Mouse (Mus musculus): ENCODE data around the gene Pdilt.

Gene Pdilt

GRCm38 (mm10) chr7:119513056-119513455, 10.2 kb downstream of the Pdilt start:
- DNase-seq (ENCODE audit: low read depth in 2 of 2, low spot score in 2 of 2) = no peak

- no peak for DNase-seq (ENCODE audit: low read depth in 2 of 2, low spot score in 2 of 2)
Observed at GRCm38 (mm10) chr7:119511143-119511542, 12.1 kb downstream of the Pdilt start.

DNA sequence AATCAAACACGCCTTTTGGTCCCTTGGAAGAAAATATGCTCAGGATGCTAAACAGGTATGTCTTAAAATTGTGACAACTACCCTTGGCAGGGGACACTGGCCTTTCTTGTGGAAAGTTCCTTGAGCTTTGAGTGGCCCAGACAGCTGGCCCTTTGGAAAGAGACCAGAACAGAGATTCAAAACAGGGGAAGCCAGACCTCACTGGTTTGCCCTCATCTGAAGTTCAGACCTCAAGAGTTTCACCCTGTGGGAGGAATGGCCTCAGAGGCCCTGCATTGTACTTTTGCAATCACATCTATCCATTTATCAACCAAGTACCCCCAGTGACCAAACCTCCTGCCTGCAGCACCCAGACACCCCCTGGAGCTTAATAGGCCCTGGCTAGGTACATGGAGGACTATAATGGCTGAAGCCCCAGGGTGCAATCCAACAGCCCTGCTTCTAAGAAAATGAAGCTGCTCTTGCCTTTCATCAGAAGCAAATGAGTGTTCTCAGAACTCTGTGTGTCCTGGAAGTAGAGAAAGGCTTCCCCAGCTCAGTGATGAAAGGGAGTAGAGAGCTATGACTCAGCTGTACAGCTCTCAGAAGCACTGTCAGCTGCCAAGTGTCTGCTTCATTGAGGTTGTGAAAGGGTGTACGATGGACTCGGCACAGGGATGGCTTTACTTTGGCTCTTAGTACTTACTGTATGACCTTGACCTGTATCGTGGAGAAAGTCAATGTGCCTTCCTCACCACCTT, 33.1 kb downstream of the Pdilt start:
- no peak for DNase-seq (ENCODE audit: low read depth in 2 of 2, low spot score in 2 of 2)

DNA sequence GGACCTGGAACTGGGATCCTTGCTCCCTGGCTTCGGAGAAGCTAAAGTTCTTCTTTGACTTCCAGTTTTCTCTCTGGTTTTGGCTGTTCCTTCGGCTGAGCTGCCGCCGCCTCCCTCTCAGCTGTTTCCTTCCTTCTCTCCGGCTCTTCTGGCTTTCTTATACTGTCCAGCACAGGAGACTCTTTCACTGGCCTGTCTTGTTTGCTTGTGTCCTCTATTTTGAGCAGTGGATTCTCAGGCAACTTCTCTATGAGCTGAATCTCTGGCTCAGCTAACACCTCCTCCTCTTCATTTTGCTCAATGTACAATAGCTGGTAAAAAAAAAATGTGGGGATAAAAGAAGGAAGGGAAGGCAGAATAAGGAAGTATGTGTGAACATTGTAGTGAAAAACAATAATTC, 36.6 kb downstream of the Pdilt start:
- no peak for DNase-seq (ENCODE audit: low read depth in 2 of 2, low spot score in 2 of 2)

- DNase-seq (ENCODE audit: low read depth in 2 of 2, low spot score in 2 of 2) = no peak
Observed at GRCm38 (mm10) chr7:119484154-119484553, 39.1 kb downstream of the Pdilt start.

DNA sequence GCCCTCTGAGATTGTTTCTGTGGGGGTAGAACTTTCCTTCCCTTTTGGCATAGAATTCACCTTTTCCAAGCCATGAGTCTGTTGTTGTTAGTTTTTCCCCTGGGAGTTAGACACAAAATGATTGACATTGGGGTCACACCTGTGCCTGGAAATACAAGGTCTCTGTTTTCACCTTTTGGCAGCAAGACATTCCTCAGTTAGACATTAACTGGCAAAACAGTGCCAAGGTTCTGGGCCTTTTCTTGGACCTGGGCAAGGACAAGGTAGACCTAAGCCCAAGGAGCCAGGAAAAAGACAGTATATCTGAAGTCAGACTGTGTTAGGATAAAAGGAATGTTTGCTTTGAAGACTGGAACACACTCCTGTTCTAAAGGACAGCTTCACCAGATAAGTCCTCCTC, 44.0 kb downstream of the Pdilt start, which contains the start of gene Umod:
Gene Umod, minus strand, starts transcription at position 27 of the 400 bp plus-strand sequence.
- no peak for DNase-seq (ENCODE audit: low read depth in 2 of 2, low spot score in 2 of 2)

- DNase-seq (ENCODE audit: low read depth in 2 of 2, low spot score in 2 of 2) = no peak
Observed at GRCm38 (mm10) chr7:119476500-119477389, 46.5 kb downstream of the Pdilt start.

- DNase-seq (ENCODE audit: low read depth in 2 of 2, low spot score in 2 of 2) = no peak
Observed at GRCm38 (mm10) chr7:119459185-119459584, 64.1 kb downstream of the Pdilt start, which contains the start of gene Gp2. Gene Gp2 (minus strand): TSS chr7:119459285.

DNA sequence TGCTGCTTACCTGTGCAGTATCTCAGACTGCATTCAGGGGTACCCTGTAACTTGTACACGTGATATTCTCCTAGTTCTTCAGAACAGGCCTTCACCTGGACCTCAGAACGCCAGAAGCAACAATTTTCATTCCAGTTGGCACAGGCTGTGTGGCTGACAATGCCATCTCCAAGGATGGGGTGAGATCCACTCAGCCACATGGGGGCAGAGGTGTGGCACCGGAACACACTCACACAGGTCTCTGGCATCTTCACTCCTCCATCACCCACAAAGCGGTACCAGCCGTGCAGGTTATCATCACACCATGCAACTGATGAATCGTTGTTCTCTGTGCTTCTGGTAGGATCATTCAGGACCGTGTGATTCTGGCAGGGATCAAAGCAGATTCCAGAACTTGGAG, 69.1 kb downstream of the Pdilt start:
- DNase-seq (ENCODE audit: low read depth in 2 of 2, low spot score in 2 of 2) = no peak

DNA sequence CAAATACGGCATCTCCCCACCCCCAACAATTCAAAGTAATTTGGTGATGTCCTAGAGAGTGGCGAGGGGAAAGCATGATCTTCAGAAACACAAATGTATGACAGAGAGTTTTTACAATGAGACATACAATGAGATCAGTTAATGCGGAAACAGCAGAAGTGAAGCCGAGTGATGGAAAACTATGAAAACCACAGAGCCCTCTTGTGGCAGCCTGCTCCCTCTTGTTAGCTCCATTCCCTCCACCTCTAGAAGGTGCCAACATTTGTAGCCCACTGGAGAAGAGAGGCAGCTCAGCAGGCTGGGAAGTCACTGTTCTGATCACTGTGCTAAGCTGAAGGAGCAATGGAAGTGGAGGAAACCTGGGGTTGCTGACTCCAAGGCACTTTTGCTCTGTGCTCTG, 79.4 kb downstream of the Pdilt start:
- DNase-seq (ENCODE audit: low read depth in 2 of 2, low spot score in 2 of 2) = no peak

GRCm38 (mm10) chr7:119441938-119442337, 81.4 kb downstream of the Pdilt start:
- DNase-seq (ENCODE audit: low read depth in 2 of 2, low spot score in 2 of 2) = no peak

Measured in CD8-positive naive resting alpha-beta T cell, adult 2 months (primary cell).